Mouse (Mus musculus) embryonic facial prominence, embryonic 13.5 days (tissue): ENCODE results near the gene Kcnip4. TPM values are rescaled to one million over a fixed set of nuclear protein-coding genes. Genes with fewer than 3 reads are reported as not detected.

Source experiments
- ATAC-seq: fragments of 200-750 bp; cut with Nextera tagmentation; 2 replicates; pipeline ENCODE4 v1.8.0; 2017; ENCODE audit warnings: low read depth; ENCODE audit not compliant: insufficient number of reproducible peaks, insufficient read depth, low FRiP score, low TSS enrichment
- H3K27ac ChIP-seq: fragments of 300-500 bp; sonication (generic); 2 replicates; pipeline ENCODE4 v1.5.1; 2015; ENCODE audit warnings: moderate library complexity, mild to moderate bottlenecking, inconsistent platforms
- H3K27me3 ChIP-seq: fragments of 300-500 bp; sonication (generic); 2 replicates; pipeline ENCODE4 v1.6.1; 2015; ENCODE audit warnings: mild to moderate bottlenecking, inconsistent platforms
- H3K36me3 ChIP-seq: fragments of 300-500 bp; sonication (generic); 2 replicates; pipeline ENCODE4 v1.6.1; 2015; ENCODE audit warnings: mild to moderate bottlenecking, inconsistent platforms
- H3K4me1 ChIP-seq: fragments of 300-500 bp; sonication (generic); 2 replicates; pipeline ENCODE4 v1.6.1; 2015; ENCODE audit warnings: inconsistent platforms
- H3K4me2 ChIP-seq: fragments of 300-500 bp; sonication (generic); 2 replicates; pipeline ENCODE4 v1.6.1; 2015; ENCODE audit warnings: moderate library complexity, mild to moderate bottlenecking, inconsistent platforms
- H3K4me3 ChIP-seq: fragments of 300-500 bp; sonication (generic); 2 replicates; pipeline ENCODE4 v1.5.1; 2015; ENCODE audit warnings: mild to moderate bottlenecking, inconsistent platforms
- H3K9ac ChIP-seq: fragments of 300-500 bp; sonication (generic); 2 replicates; pipeline ENCODE4 v1.6.1; 2015; ENCODE audit warnings: mild to moderate bottlenecking, inconsistent platforms
- H3K9me3 ChIP-seq: fragments of 300-500 bp; sonication (generic); 2 replicates; pipeline ENCODE4 v1.6.1; 2016; ENCODE audit warnings: inconsistent platforms
- WGBS: fragments of 180-500 bp; shearing (Covaris S2); methylation state at CpG from one replicate; pipeline ENCODE4 v1.1.7; 2015; ENCODE audit warnings: mixed read lengths; 5-methylcytosine and 5-hydroxymethylcytosine counted together
- polyA plus RNA-seq: library from polyadenylated mRNA; unstranded; fragments of >200 nt; fragmentation: Nextera tagmentation; extraction: Ambion mirVana; gene quantifications from 2 replicates; pipeline ENCODE4 v1.2.1, GENCODE M21; 2015

The Kcnip4 gene
- polyA plus RNA-seq, 1 experiment from 2014 or later, result 5.1 TPM

- H3K4me1 ChIP-seq, result no peaks in the 10 kb centered on the region
- no peaks in the 10 kb centered on the region for H3K36me3 ChIP-seq
- 80% methylated on average over 4 of the region's 4 CpGs for WGBS
- H3K27me3 ChIP-seq, result no peaks in the 10 kb centered on the region
- ATAC-seq, result no peak
- H3K9ac ChIP-seq, result no peak overlapping the region
- H3K9me3 ChIP-seq, result no peaks in the 10 kb centered on the region
- no peak overlapping the region for H3K27ac ChIP-seq
- no peak overlapping the region for H3K4me3 ChIP-seq
- H3K4me2 ChIP-seq, result no peak overlapping the region
Measured at GRCm38 (mm10) chr5:48518035-48518434, 1006.7 kb downstream of the Kcnip4 start.

DNA sequence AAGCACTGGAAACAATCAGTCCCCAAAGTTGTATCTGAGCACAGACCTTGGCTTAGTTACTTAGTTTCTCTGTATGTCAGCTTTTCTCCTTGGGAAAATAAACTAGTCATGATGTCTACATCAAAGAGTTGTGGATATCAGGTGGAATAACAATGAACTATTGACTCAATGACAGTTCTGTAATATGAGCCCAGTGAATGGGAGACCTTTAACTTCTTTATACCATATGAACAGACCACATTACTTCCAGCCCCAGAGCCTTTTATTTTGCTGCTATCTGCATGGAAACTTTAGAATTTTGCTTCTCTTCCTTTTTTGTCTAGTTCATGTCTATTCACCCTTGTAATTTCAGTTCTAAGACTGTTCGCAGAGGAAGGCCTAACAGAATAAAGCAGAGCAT is 1011.4 kb downstream of the Kcnip4 start:
- 60% methylated on average over 1 of the region's 1 CpGs for WGBS
- no peak overlapping the region for H3K4me3 ChIP-seq
- no peaks in the 10 kb centered on the region for H3K27me3 ChIP-seq
- no peak for ATAC-seq
- H3K4me1 ChIP-seq, result no peaks in the 10 kb centered on the region
- no peak overlapping the region for H3K9ac ChIP-seq
- no peak overlapping the region for H3K27ac ChIP-seq
- no peak overlapping the region for H3K4me2 ChIP-seq
- H3K9me3 ChIP-seq, result no peaks in the 10 kb centered on the region
- no peaks in the 10 kb centered on the region for H3K36me3 ChIP-seq

GRCm38 (mm10) chr5:48511357-48511756 is 1013.4 kb downstream of the Kcnip4 start:
- no peaks in the 10 kb centered on the region for H3K9me3 ChIP-seq
- no peaks in the 10 kb centered on the region for H3K36me3 ChIP-seq
- no peak overlapping the region for H3K9ac ChIP-seq
- H3K4me3 ChIP-seq, result no peak overlapping the region
- H3K4me2 ChIP-seq, result no peak overlapping the region
- no peaks in the 10 kb centered on the region for H3K4me1 ChIP-seq
- H3K27me3 ChIP-seq, result no peaks in the 10 kb centered on the region
- no peak for ATAC-seq
- WGBS, result 84% methylated on average over 1 of the region's 1 CpGs
- H3K27ac ChIP-seq, result no peak overlapping the region

- no peak overlapping the region for H3K9ac ChIP-seq
- H3K27me3 ChIP-seq, result no peaks in the 10 kb centered on the region
- no peak overlapping the region for H3K27ac ChIP-seq
- no peaks in the 10 kb centered on the region for H3K4me1 ChIP-seq
- H3K9me3 ChIP-seq, result no peaks in the 10 kb centered on the region
- no peak overlapping the region for H3K4me2 ChIP-seq
- 82% methylated on average over 12 of the region's 12 CpGs for WGBS
- H3K4me3 ChIP-seq, result no peak overlapping the region
- H3K36me3 ChIP-seq, result no peaks in the 10 kb centered on the region
- ATAC-seq, result no peak
Measured at GRCm38 (mm10) chr5:48510241-48510640, 1014.5 kb downstream of the Kcnip4 start.

- Histone ChIP-seq H3K9me3 (no peaks in the 10 kb centered on the region), H3K4me3 (no peak overlapping the region), H3K36me3 (no peaks in the 10 kb centered on the region), H3K27me3 (no peaks in the 10 kb centered on the region), H3K4me1 (no peaks in the 10 kb centered on the region), H3K9ac (no peak overlapping the region), H3K4me2 (no peak overlapping the region), H3K27ac (no peak overlapping the region)
- WGBS, result 79% methylated on average over 18 of the region's 18 CpGs
- ATAC-seq, result no peak
Measured at GRCm38 (mm10) chr5:48509194-48509930, 1015.3 kb downstream of the Kcnip4 start.

DNA sequence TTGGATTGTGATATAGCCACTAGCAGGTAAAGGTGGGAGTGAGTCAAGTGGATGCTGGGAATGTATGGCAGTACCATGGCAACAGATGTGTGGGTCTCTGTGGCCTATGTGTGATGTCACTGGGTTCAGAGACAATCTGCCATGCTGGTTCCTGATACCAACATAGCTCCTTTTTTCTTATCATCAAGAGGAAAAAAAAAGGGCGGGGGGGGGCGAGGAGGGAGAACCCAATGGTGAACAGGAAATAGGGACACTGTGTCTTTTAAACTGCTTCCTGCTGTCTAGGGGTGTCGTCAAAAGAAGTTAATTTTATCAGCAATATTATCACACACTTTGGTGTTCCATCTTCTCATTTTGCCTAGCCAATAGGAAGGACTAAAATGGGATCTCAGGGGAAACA is 1021.6 kb downstream of the Kcnip4 start:
- ATAC-seq, result no peak

GRCm38 (mm10) chr5:48502442-48502841 is 1022.3 kb downstream of the Kcnip4 start:
- no peak overlapping the region for H3K4me3 ChIP-seq

More for the DNA sequence above, 1021.6 kb downstream of the Kcnip4 start:
- H3K27ac ChIP-seq, result no peak overlapping the region
- WGBS, result 80% methylated on average over 3 of the region's 3 CpGs
- H3K27me3 ChIP-seq, result no peaks in the 10 kb centered on the region
- no peak overlapping the region for H3K9ac ChIP-seq
- H3K9me3 ChIP-seq, result no peaks in the 10 kb centered on the region
- H3K36me3 ChIP-seq, result no peaks in the 10 kb centered on the region
- H3K4me3 ChIP-seq, result no peak overlapping the region
- H3K4me2 ChIP-seq, result no peak overlapping the region
- H3K4me1 ChIP-seq, result no peaks in the 10 kb centered on the region

GRCm38 (mm10) chr5:48500204-48500603 is 1024.5 kb downstream of the Kcnip4 start:
- H3K27ac ChIP-seq, result no peak overlapping the region
- no peaks in the 10 kb centered on the region for H3K4me1 ChIP-seq
- H3K4me2 ChIP-seq, result no peak overlapping the region
- no peak overlapping the region for H3K9ac ChIP-seq
- H3K36me3 ChIP-seq, result no peaks in the 10 kb centered on the region
- H3K4me3 ChIP-seq, result no peak overlapping the region
- H3K9me3 ChIP-seq, result no peaks in the 10 kb centered on the region
- no peaks in the 10 kb centered on the region for H3K27me3 ChIP-seq
- ATAC-seq, result no peak
- 92% methylated on average over 5 of the region's 5 CpGs for WGBS

More at GRCm38 (mm10) chr5:48502442-48502841, 1022.3 kb downstream of the Kcnip4 start:
- H3K36me3 ChIP-seq, result no peaks in the 10 kb centered on the region
- no peak for ATAC-seq
- H3K9me3 ChIP-seq, result no peaks in the 10 kb centered on the region
- H3K4me1 ChIP-seq, result no peaks in the 10 kb centered on the region
- no peak overlapping the region for H3K27ac ChIP-seq
- no peak overlapping the region for H3K9ac ChIP-seq
- no peak overlapping the region for H3K4me2 ChIP-seq
- no peaks in the 10 kb centered on the region for H3K27me3 ChIP-seq

- WGBS, result 81% methylated on average over 3 of the region's 3 CpGs
- ATAC-seq, result no peak
Measured at GRCm38 (mm10) chr5:48490864-48491477, 1033.7 kb downstream of the Kcnip4 start.

DNA sequence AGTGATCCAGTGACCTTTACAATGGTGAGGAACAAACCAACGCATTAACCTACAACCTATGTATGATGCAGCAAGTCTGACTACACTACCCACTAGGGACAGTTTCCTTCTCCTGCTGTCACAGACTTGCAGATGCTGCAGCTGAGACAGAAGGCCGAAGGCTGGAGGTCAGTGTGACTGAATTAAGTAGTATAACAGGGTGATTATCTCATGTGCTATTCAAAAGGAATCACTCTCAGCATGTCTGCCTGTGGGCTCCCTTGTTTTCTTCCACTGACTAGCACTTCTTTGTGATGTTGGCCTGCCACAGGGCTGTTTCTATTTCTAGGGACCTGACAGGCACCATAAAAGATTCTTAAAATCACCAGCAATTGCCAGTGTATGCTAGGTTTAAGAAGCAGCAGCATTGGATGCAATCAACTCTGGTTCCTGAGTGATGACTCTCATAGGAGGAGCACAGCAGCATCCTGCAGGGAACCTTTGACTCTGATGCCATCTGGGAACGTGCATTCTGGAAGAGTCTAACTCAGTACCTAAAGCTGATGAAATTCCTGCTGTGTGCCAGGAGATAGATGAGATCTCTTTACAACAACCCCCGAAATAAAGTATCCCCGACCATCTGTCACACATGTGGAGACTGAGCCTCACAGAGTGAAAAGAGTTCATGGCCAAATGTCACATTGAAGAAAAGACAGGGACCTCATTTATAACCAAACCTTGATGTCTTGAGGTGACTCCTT is 1035.0 kb downstream of the Kcnip4 start:
- WGBS, result 54% methylated on average over 5 of the region's 5 CpGs
- no peaks in the 10 kb centered on the region for H3K27me3 ChIP-seq
- H3K4me3 ChIP-seq, result no peak overlapping the region
- H3K36me3 ChIP-seq, result no peaks in the 10 kb centered on the region
- no peak for ATAC-seq
- no peak overlapping the region for H3K4me2 ChIP-seq
- no peak overlapping the region for H3K9ac ChIP-seq
- no peaks in the 10 kb centered on the region for H3K9me3 ChIP-seq
- no peaks in the 10 kb centered on the region for H3K4me1 ChIP-seq
- no peak overlapping the region for H3K27ac ChIP-seq

More at GRCm38 (mm10) chr5:48490864-48491477, 1033.7 kb downstream of the Kcnip4 start:
- Histone ChIP-seq H3K27ac (no peak overlapping the region), H3K4me1 (no peaks in the 10 kb centered on the region), H3K4me2 (no peak overlapping the region), H3K27me3 (no peaks in the 10 kb centered on the region), H3K4me3 (no peak overlapping the region), H3K9ac (no peak overlapping the region), H3K36me3 (no peaks in the 10 kb centered on the region), H3K9me3 (no peaks in the 10 kb centered on the region)

GRCm38 (mm10) chr5:48483112-48483511 is 1041.6 kb downstream of the Kcnip4 start:
- no peak for ATAC-seq
- Histone ChIP-seq H3K4me1 (no peaks in the 10 kb centered on the region), H3K36me3 (no peaks in the 10 kb centered on the region), H3K4me2 (no peak overlapping the region), H3K9ac (no peak overlapping the region), H3K4me3 (no peak overlapping the region), H3K9me3 (no peaks in the 10 kb centered on the region), H3K27ac (no peak overlapping the region), H3K27me3 (no peaks in the 10 kb centered on the region)
- 68% methylated on average over 2 of the region's 2 CpGs for whole genome bisulfite sequencing

GRCm38 (mm10) chr5:48460221-48460620 is 1064.5 kb downstream of the Kcnip4 start:
- Histone ChIP-seq H3K9me3 (no peaks in the 10 kb centered on the region), H3K4me2 (no peak overlapping the region), H3K4me3 (no peak overlapping the region), H3K4me1 (no peaks in the 10 kb centered on the region), H3K36me3 (no peaks in the 10 kb centered on the region), H3K27ac (no peak overlapping the region), H3K9ac (no peak overlapping the region), H3K27me3 (no peaks in the 10 kb centered on the region)
- ATAC-seq, result no peak
- WGBS, result 66% methylated on average over 2 of the region's 2 CpGs
